Mouse (Mus musculus) heart, postnatal 0 days (tissue): ENCODE data around the gene BC048562.
A peak's percentile ranks its signal among the peaks of the same experiment; 100 is the strongest.

Source experiments
- CTCF ChIP-seq: IDR thresholded peaks from 2 replicates; pipeline ENCODE4 v1.5.1; 2016; ENCODE audit warnings: antibody characterized with exemption, control low read depth, low read depth
- EP300 ChIP-seq: IDR thresholded peaks from 2 replicates; pipeline ENCODE4 v1.6.1; 2016; ENCODE audit warnings: antibody characterized with exemption, low read depth

DNA sequence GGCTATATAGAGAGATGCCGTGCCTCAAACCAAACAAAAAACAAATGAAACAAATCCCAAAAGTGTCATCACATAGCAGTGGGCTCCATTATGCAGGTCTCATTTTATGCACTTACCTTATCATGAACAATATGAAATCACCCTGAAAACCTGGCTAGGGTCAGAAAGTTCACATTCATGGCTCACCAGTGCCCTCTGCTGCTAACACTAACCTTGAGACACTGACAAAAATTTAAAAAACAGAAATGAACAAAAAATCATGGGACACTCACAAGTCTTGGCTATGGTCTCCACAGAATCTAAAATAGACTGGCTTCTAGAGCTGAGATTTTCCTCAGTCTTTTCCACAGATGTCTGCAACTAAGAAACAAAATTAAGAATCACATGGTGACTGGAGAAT is 24.1 kb upstream of the BC048562 start:
- TF ChIP-seq CTCF (peak; percentile 23; the same call in 1 of the 2 replicates), EP300 (no peak)
